Mouse (Mus musculus) CD4-positive, CD25-positive, alpha-beta regulatory T cell, adult 9 weeks (primary cell): ENCODE measurements around the gene Lnx1. TPM values are rescaled to one million over a fixed set of nuclear protein-coding genes. Genes with fewer than 3 reads are reported as not detected.

ENCODE experiments used
- polyA plus RNA-seq: library from polyadenylated mRNA; unstranded; fragments of 100-300 nt; shearing (Covaris generic); gene quantifications from one replicate; pipeline ENCODE4 v1.2.1, GENCODE M21; 2017

The Lnx1 gene
- polyA plus RNA-seq, result 0.29 TPM

DNA sequence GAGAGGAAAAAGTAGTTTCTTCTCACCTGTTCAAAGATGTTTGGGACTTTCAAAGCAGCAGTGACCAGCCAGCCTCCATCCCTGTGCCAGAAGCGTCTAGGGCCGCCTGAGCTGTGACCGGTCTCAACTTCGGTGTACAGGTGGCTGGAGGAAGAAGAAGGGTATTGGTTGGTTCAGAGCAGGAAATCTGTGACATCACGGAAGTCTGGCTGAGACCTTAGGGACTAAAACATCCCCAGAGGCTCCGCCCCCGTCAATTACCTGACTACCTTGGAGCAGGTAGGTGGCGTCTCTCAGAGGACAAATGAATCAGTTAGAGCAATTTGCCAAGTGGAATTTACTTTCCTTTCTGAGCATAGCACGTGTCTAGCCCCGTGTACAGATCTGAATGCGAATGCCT is at the start of gene Lnx1:
Gene Lnx1 (minus strand): TSS at position 147 of the 400 bp plus-strand sequence.

Other genes starting within 250 kb of the Lnx1 start
- gene Scfd2, start 171.2 kb downstream of the Lnx1 start, polyA plus RNA-seq, result 26.2 TPM
- 153 TPM for gene Fip1l1, start 167.5 kb downstream of the Lnx1 start, polyA plus RNA-seq